Mouse (Mus musculus): ENCODE measurements around the gene Cactin. TPM values are rescaled to one million over a fixed set of nuclear protein-coding genes. Genes with fewer than 3 reads are reported as not detected.
A peak's percentile ranks its signal among the peaks of the same experiment; 100 is the strongest.

Cactin gene
- total RNA-seq, 2 experiments from 2014 or later: 31.3 to 31.8 TPM

- no peak overlapping the region for H3K27ac ChIP-seq
- TF ChIP-seq CTCF (IDR thresholded peaks at IDR 0.05): no peak
- H3K4me3 ChIP-seq: no peak overlapping the region
- no peak for DNase-seq (ENCODE audit: extremely low spot score in 1 of 2, low spot score in 2 of 2)
- intact Hi-C loops (cut with DNase I): no loop called here
These were observed 2.4 kb downstream of the Cactin start for GRCm38 (mm10) chr10:81323141-81323775.

- intact Hi-C loops (cut with DNase I): no loop called here
- DNase-seq (ENCODE audit: extremely low spot score in 1 of 2, low spot score in 2 of 2): no peak
- no peak for TF ChIP-seq CTCF (IDR thresholded peaks at IDR 0.05)
These were observed 3.1 kb downstream of the Cactin start for GRCm38 (mm10) chr10:81323791-81324530.

GRCm38 (mm10) chr10:81325176-81325575, 4.3 kb downstream of the Cactin start:
- H3K27ac ChIP-seq: no peak overlapping the region
- no peak for DNase-seq (ENCODE audit: extremely low spot score in 1 of 2, low spot score in 2 of 2)
- intact Hi-C loops (cut with DNase I): no loop called here
- H3K4me3 ChIP-seq: no peak overlapping the region
- TF ChIP-seq CTCF (IDR thresholded peaks at IDR 0.05): no peak

More at GRCm38 (mm10) chr10:81323791-81324530, 3.1 kb downstream of the Cactin start:
- H3K4me3 ChIP-seq: no peak overlapping the region
- no peak overlapping the region for H3K27ac ChIP-seq

- Histone ChIP-seq H3K27ac (no peak overlapping the region; the same call in 1 of the 2 replicates), H3K4me3 (no peak overlapping the region)
- TF ChIP-seq CTCF (IDR thresholded peaks at IDR 0.05): no peak
- intact Hi-C loops (cut with DNase I): no loop called here
- DNase-seq (ENCODE audit: extremely low spot score in 1 of 2, low spot score in 2 of 2): no peak
These were observed 4.9 kb downstream of the Cactin start for GRCm38 (mm10) chr10:81325781-81326180.

GRCm38 (mm10) chr10:81326858-81327257, 6.0 kb downstream of the Cactin start:
- intact Hi-C loops (cut with DNase I): no loop called here
- H3K27ac ChIP-seq: peak overlapping the region; percentile 70
- H3K4me3 ChIP-seq: no peak overlapping the region
- DNase-seq (ENCODE audit: extremely low spot score in 1 of 2, low spot score in 2 of 2): no peak
- no peak for TF ChIP-seq CTCF (IDR thresholded peaks at IDR 0.05)

DNA sequence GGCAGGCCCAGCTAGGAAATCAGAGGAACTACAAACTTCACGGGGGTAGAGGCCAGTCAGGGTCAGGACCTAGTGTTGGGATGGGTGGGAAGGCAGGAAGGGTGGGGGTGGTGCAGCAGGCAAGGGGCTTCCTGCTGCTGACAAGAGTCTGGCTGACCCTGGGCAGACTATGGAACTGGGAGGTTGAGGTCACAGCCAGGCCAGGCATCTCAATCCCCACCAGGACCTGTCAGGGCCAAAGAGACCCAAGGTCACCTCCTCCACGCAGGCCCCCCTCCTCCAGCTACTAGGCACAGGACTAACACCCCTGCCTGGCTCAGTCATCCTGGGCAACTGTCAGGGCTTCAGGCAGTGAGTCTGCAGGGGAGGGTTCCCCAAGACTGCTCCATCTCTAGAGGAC, 7.1 kb downstream of the Cactin start:
- intact Hi-C loops (cut with DNase I): no loop called here

DNA sequence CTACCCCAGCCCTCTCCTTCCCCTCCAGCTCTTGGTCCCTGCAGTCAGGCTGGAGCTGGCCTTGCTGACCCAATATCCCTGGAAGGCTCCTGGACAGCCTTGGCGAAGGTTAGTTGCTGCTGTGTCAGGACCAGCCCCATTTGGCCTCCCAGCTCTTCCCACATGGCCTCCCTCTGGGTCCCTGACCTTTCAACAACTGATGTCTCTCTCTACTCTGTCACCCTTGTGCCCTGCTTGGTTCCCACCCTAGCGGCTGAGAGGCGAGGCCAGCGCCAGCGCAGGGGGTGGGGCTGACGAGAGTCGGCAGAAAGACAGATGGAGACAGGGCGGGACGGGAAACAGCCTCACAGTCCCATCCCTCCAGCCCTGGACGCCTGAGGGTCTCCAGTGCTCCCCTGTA, 7.5 kb downstream of the Cactin start, which contains the start of gene Tbxa2r:
Gene Tbxa2r (plus strand): TSS at position 346 of the 400 bp plus-strand sequence.
- no peak within 1 kb of the TSS for H3K4me3 ChIP-seq
- no peak for DNase-seq (ENCODE audit: extremely low spot score in 1 of 2, low spot score in 2 of 2)
- intact Hi-C loops (cut with DNase I): no loop called here
- peak within 1 kb of the TSS; percentile 38 for H3K27ac ChIP-seq
- no peak for TF ChIP-seq CTCF (IDR thresholded peaks at IDR 0.05)

More for the DNA sequence above, 7.1 kb downstream of the Cactin start:
- DNase-seq (ENCODE audit: extremely low spot score in 1 of 2, low spot score in 2 of 2): no peak
- no peak for TF ChIP-seq CTCF (IDR thresholded peaks at IDR 0.05)
- Histone ChIP-seq H3K4me3 (no peak overlapping the region), H3K27ac (peak overlapping the region; percentile 38)

- Histone ChIP-seq H3K27ac (no peak overlapping the region), H3K4me3 (no peak overlapping the region)
- DNase-seq (ENCODE audit: extremely low spot score in 1 of 2, low spot score in 2 of 2): no peak
- intact Hi-C loops (cut with DNase I): no loop called here
- no peak for TF ChIP-seq CTCF (IDR thresholded peaks at IDR 0.05)
These were observed 8.5 kb downstream of the Cactin start for GRCm38 (mm10) chr10:81329194-81329975.

- no peak overlapping the region for H3K27ac ChIP-seq
- intact Hi-C loops (cut with DNase I): no loop called here
- no peak for DNase-seq (ENCODE audit: extremely low spot score in 1 of 2, low spot score in 2 of 2)
- H3K4me3 ChIP-seq: no peak overlapping the region
- no peak for TF ChIP-seq CTCF (IDR thresholded peaks at IDR 0.05)
These were observed 9.1 kb downstream of the Cactin start for GRCm38 (mm10) chr10:81330007-81330406.

- no peak for TF ChIP-seq CTCF (IDR thresholded peaks at IDR 0.05)
- Histone ChIP-seq H3K4me3 (no peak overlapping the region), H3K27ac (no peak overlapping the region)
- no peak for DNase-seq (ENCODE audit: extremely low spot score in 1 of 2, low spot score in 2 of 2)
- intact Hi-C loops (cut with DNase I): no loop called here
These were observed 11.4 kb downstream of the Cactin start for GRCm38 (mm10) chr10:81332277-81332676.

- intact Hi-C loops (cut with DNase I): no loop called here
- H3K4me3 ChIP-seq: no peak overlapping the region
- TF ChIP-seq CTCF (IDR thresholded peaks at IDR 0.05): no peak
- DNase-seq (ENCODE audit: extremely low spot score in 1 of 2, low spot score in 2 of 2): no peak
- no peak overlapping the region for H3K27ac ChIP-seq
These were observed 13.4 kb downstream of the Cactin start for GRCm38 (mm10) chr10:81334324-81334723.

Measured in left cerebral cortex, adult 2 months (tissue).